Mouse (Mus musculus) midbrain, embryonic 15.5 days (tissue): ENCODE measurements around the gene Bcl2. TPM values are rescaled to one million over a fixed set of nuclear protein-coding genes. Genes with fewer than 3 reads are reported as not detected.
"Not testable (repeated sequence)": the region's sequence is repeated elsewhere in the genome, so short reads cannot be mapped to it uniquely, and the experiment has no call there.

Source experiments
- ATAC-seq: fragments of 200-750 bp; cut with Nextera tagmentation; replicated peaks from 2 replicates; pipeline ENCODE4 v1.8.0; 2017; ENCODE audit warnings: moderate TSS enrichment
- H3K27ac ChIP-seq: fragments of 300-500 bp; sonication (generic); 2 replicates; pipeline ENCODE4 v1.5.1; 2015; ENCODE audit warnings: mild to moderate bottlenecking, inconsistent platforms
- H3K27me3 ChIP-seq: fragments of 300-500 bp; sonication (generic); replicated peaks from 2 replicates; pipeline ENCODE4 v1.6.1; 2015; ENCODE audit warnings: inconsistent platforms
- H3K36me3 ChIP-seq: fragments of 300-500 bp; sonication (generic); replicated peaks from 2 replicates; pipeline ENCODE4 v1.6.1; 2015; ENCODE audit warnings: inconsistent platforms
- H3K4me1 ChIP-seq: fragments of 300-500 bp; sonication (generic); 2 replicates; pipeline ENCODE4 v1.6.1; 2015; ENCODE audit warnings: inconsistent platforms
- H3K4me2 ChIP-seq: fragments of 300-500 bp; sonication (generic); 2 replicates; pipeline ENCODE4 v1.6.1; 2015; ENCODE audit warnings: inconsistent platforms, mild to moderate bottlenecking, moderate library complexity
- H3K4me3 ChIP-seq: fragments of 300-500 bp; sonication (generic); 2 replicates; pipeline ENCODE4 v1.5.1; 2015; ENCODE audit warnings: mild to moderate bottlenecking, inconsistent platforms
- H3K9ac ChIP-seq: fragments of 300-500 bp; sonication (generic); 2 replicates; pipeline ENCODE4 v1.6.1; 2015; ENCODE audit warnings: mild to moderate bottlenecking, inconsistent platforms
- H3K9me3 ChIP-seq: fragments of 300-500 bp; sonication (generic); 2 replicates; pipeline ENCODE4 v1.6.1; 2016; ENCODE audit warnings: inconsistent platforms
- WGBS: fragments of 180-500 bp; shearing (Covaris S2); methylation state at CpG from one replicate; pipeline ENCODE4 v1.1.7; 2015; ENCODE audit warnings: mixed read lengths; 5-methylcytosine and 5-hydroxymethylcytosine counted together
- polyA plus RNA-seq: library from polyadenylated mRNA; unstranded; fragments of >200 nt; fragmentation: Nextera tagmentation; extraction: Ambion mirVana; gene quantifications from 2 replicates; pipeline ENCODE4 v1.2.1, GENCODE M21; 2015

The Bcl2 gene
- polyA plus RNA-seq, 1 experiment from 2014 or later, result 15.6 TPM

DNA sequence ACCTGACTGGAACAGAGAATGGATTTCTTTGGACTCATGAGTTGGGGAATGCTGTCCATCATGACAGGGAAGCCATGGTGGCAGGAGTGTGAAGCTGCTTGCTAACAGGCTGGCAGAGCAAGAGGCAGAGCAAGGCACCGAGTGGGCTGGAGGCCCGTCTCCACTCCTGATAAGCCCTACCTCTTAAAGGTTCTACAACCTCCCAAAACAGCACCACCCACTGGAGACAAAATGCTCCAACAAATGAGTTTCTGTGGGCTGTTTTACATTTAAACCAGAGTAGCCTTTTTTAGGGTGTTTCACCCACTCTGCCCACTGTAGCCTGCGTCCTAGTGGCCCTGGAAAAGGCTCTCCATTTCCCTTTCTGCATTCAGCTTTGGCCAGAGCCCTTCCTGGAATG is 163.5 kb downstream of the Bcl2 start:
- no peak overlapping the region for H3K4me2 ChIP-seq
- no peak overlapping the region for H3K27ac ChIP-seq
- H3K9me3 ChIP-seq, result no peaks in the 10 kb centered on the region
- no peak overlapping the region for H3K9ac ChIP-seq
- no peaks in the 10 kb centered on the region for H3K27me3 ChIP-seq
- no peaks in the 10 kb centered on the region for H3K36me3 ChIP-seq
- H3K4me1 ChIP-seq, result no peaks in the 10 kb centered on the region
- WGBS, result 93% methylated on average over 3 of the region's 3 CpGs
- no peak for ATAC-seq
- H3K4me3 ChIP-seq, result no peak overlapping the region

DNA sequence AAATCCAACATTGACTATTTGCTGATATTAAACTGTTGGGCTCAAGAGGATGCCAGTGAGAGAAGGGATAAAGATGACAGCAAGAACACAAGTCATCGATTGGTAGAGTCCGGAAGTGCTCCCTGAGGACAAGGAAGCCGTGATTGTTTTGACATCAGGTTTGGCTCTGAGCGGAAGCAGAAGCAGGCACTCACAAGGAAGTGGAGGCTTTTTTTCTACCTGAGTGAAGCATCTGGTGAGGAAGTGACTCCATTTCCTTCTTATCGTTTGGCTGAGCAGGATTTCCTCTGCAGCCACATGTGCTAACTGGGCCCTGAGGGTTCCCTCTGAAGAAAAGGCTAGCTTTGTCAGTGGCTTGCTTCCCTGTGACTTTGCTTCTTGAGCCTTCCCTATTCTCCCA is 165.0 kb downstream of the Bcl2 start:
- no peak overlapping the region for H3K4me2 ChIP-seq
- ATAC-seq, result no peak
- no peak overlapping the region for H3K27ac ChIP-seq
- no peaks in the 10 kb centered on the region for H3K27me3 ChIP-seq
- no peaks in the 10 kb centered on the region for H3K36me3 ChIP-seq
- 79% methylated on average over 5 of the region's 5 CpGs for whole genome bisulfite sequencing
- H3K4me3 ChIP-seq, result no peak overlapping the region
- H3K9ac ChIP-seq, result no peak overlapping the region
- H3K9me3 ChIP-seq, result no peaks in the 10 kb centered on the region
- no peaks in the 10 kb centered on the region for H3K4me1 ChIP-seq

DNA sequence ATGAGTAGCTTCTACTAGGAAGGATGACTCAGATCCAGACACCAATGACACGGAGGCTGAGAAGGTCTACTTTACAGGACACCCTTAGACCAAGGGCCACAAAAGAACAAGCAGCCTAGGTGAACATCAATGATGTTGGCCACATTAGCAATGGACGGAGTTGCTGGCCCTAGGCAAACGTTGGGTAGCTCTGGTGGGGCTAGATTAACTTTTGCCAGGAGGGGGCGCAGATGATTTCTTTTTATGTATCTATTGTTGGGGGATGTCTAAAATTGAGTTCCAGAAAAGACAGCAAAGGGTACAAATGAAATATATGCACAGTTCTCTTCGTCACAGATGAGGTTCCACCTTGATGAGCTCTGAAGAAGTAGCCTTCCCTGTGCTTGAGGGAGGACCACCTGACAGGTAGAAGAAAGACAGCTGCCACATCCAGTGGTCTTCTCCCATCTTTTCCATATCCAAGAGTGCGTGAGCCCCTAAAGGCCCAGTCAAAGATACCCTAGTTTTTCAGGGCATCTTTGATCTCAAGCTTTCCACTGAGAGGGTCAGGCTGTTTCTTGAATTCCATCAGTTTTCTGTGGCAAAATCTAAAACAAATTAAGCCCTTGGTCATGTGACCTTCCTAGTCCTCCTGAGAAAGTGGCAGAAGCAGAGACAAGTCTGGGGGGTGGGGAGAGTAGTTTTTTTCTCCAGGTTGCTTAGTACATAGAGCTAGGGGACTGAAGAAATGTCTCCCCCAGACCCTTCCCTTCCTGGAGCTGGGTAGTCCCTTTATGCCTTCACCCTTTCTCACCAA is 169.1 kb downstream of the Bcl2 start:
- 76% methylated on average over 6 of the region's 6 CpGs for WGBS
- no peaks in the 10 kb centered on the region for H3K27me3 ChIP-seq
- no peaks in the 10 kb centered on the region for H3K4me1 ChIP-seq
- no peaks in the 10 kb centered on the region for H3K36me3 ChIP-seq
- H3K9ac ChIP-seq, result no peak overlapping the region
- ATAC-seq, result no peak
- no peaks in the 10 kb centered on the region for H3K9me3 ChIP-seq
- no peak overlapping the region for H3K4me3 ChIP-seq
- no peak overlapping the region for H3K4me2 ChIP-seq
- no peak overlapping the region for H3K27ac ChIP-seq

DNA sequence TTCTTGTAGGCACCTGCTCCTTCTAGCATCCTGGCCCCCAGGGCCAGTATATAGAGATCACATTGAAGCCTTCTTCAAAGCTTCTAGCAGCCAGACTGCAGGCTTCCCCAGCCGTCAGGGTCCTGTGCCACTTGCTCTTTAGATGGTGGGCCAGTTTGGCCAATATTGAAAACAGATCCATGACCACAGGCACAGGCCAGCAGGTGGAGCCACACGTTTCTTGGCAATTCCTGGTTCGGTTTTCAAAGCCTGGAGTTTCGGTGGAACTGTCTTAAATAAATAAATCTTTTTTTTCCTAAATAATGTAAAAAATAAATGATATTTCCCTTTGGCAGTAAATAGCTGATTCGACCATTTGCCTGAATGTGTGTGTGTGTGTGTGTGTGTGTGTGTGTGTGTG is 171.3 kb downstream of the Bcl2 start:
- Histone ChIP-seq H3K27me3 (no peaks in the 10 kb centered on the region), H3K36me3 (no peaks in the 10 kb centered on the region), H3K9ac (no peak overlapping the region), H3K4me2 (no peak overlapping the region), H3K27ac (no peak overlapping the region), H3K4me1 (no peaks in the 10 kb centered on the region), H3K4me3 (no peak overlapping the region), H3K9me3 (no peaks in the 10 kb centered on the region)
- WGBS, result 40% methylated on average over 5 of the region's 5 CpGs
- ATAC-seq, result 0 out of 2 replicates have a peak, but pooled peaks have one; percentile 37

DNA sequence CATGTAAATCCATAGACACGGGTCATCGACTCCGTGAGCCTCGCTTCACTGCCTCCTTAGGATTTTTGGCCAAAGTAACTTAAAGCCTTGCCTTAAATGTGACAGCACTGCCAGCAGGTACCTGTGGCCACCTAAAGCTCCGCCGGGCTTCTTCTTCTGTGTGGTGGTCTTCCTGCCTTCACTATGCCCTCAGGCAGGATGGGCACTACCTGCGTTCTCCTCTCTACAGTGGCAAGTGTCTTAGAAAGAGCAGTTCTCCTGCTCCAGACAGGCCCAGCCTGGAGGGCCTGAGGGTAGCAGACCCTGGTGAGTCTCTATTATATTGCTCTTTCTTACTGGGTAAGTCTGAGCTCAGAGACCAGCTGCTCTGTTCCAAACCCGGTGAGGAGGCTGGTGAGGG is 172.2 kb downstream of the Bcl2 start:
- H3K9ac ChIP-seq, result no peak overlapping the region
- no peaks in the 10 kb centered on the region for H3K9me3 ChIP-seq
- no peak overlapping the region for H3K4me3 ChIP-seq
- H3K36me3 ChIP-seq, result no peaks in the 10 kb centered on the region
- no peaks in the 10 kb centered on the region for H3K4me1 ChIP-seq
- H3K27me3 ChIP-seq, result no peaks in the 10 kb centered on the region
- ATAC-seq, result no peak
- H3K27ac ChIP-seq, result no peak overlapping the region
- no peak overlapping the region for H3K4me2 ChIP-seq
- 70% methylated on average over 8 of the region's 8 CpGs for WGBS

DNA sequence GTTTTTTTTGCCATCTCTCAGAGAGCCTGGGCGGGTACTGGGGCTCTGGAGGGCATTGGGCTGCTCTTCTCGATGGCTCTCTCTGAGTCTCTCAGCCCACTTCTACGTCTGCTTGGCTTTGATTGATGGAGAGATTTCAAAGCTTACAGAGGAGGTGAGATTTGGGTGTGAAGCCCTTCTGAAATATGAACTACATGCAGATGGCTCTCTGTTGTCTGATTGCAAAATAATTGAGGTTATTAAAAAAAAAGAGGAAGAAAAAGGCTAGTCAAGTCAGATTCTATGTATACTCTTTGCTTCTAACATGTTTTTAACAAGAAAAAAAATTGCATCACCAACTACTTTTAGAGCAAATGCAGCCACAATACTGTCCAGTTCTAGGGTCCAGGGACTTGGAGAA is 173.9 kb downstream of the Bcl2 start:
- no peak for ATAC-seq
- H3K9ac ChIP-seq, result no peak overlapping the region

DNA sequence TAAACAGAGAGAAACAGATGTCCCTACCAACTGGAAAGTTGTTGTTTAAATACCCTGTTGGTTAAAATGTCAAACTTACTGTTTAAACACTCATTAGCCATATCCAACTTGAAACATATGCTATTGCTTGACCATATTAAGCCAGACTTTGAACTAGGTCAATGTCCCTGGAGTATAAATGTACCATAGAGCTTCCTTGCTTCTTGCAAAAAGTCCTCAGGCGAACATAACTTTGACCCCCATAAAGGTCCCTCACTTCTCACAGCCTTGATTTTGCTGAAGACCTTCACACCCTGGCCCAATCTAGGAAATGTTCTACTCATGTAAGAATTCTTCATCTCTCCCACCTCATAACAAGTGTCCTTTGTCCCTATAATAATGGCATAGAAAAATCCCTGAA is 175.0 kb downstream of the Bcl2 start:
- no peaks in the 10 kb centered on the region for H3K9me3 ChIP-seq
- no peak overlapping the region for H3K9ac ChIP-seq
- no peaks in the 10 kb centered on the region for H3K4me1 ChIP-seq
- H3K27me3 ChIP-seq, result no peaks in the 10 kb centered on the region
- no peak for ATAC-seq
- H3K36me3 ChIP-seq, result no peaks in the 10 kb centered on the region
- no peak overlapping the region for H3K27ac ChIP-seq
- WGBS, result 98% methylated on average over 1 of the region's 1 CpGs
- H3K4me2 ChIP-seq, result no peak overlapping the region
- H3K4me3 ChIP-seq, result no peak overlapping the region

More for the DNA sequence above, 173.9 kb downstream of the Bcl2 start:
- H3K27me3 ChIP-seq, result no peaks in the 10 kb centered on the region
- H3K27ac ChIP-seq, result no peak overlapping the region
- H3K4me1 ChIP-seq, result no peaks in the 10 kb centered on the region
- no peak overlapping the region for H3K4me3 ChIP-seq
- H3K4me2 ChIP-seq, result no peak overlapping the region
- H3K9me3 ChIP-seq, result no peaks in the 10 kb centered on the region
- 82% methylated on average over 3 of the region's 3 CpGs for WGBS
- no peaks in the 10 kb centered on the region for H3K36me3 ChIP-seq

DNA sequence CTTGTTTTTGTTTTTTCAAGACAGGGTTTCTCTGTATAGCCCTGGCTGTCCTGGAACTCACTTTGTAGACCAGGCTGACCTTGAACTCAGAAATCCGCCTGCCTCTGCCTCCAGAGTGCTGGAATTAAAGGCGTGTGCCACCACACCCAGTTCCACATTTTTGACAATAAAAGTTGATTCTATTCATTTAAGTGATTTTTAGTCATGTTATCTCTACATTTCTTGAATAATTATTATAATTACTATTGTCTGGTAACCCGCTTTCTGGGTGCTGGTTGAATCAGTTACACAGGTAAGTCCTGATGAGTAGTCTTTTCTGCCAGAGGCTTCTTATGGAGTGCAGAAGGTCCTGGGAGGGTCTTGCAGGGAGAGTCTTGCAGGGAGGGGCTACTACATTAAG is 179.2 kb downstream of the Bcl2 start:
- not testable (repeated sequence) for H3K4me2 ChIP-seq, H3K4me1 ChIP-seq, ATAC-seq, H3K9ac ChIP-seq, H3K27ac ChIP-seq, H3K27me3 ChIP-seq, H3K36me3 ChIP-seq, H3K4me3 ChIP-seq, H3K9me3 ChIP-seq
- WGBS, result 92% methylated on average over 3 of the region's 3 CpGs

DNA sequence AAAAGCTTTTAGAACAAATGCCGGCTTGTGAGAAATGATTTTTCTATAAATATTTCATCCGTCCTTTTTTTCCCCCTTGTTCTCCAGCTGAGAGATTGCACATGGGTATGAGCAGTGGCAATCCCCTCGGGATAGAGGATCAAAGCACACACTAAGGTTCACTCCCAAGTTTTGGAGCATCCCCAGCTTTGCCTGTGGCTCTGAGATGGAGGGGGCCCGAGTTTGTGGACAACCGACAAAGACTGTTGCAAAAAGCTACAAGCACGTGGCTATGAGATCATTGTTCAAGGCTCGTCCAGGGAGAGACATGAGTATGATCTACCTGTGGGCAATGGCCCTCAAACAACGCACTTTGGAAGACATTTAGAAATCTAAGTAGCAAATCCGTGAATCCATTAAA is 184.5 kb downstream of the Bcl2 start:
- no peak overlapping the region for H3K27ac ChIP-seq
- 85% methylated on average over 9 of the region's 9 CpGs for WGBS
- H3K36me3 ChIP-seq, result no peaks in the 10 kb centered on the region
- no peak overlapping the region for H3K9ac ChIP-seq
- H3K4me2 ChIP-seq, result no peak overlapping the region
- H3K4me3 ChIP-seq, result no peak overlapping the region
- H3K9me3 ChIP-seq, result no peaks in the 10 kb centered on the region
- no peak for ATAC-seq
- H3K27me3 ChIP-seq, result no peaks in the 10 kb centered on the region
- no peaks in the 10 kb centered on the region for H3K4me1 ChIP-seq

DNA sequence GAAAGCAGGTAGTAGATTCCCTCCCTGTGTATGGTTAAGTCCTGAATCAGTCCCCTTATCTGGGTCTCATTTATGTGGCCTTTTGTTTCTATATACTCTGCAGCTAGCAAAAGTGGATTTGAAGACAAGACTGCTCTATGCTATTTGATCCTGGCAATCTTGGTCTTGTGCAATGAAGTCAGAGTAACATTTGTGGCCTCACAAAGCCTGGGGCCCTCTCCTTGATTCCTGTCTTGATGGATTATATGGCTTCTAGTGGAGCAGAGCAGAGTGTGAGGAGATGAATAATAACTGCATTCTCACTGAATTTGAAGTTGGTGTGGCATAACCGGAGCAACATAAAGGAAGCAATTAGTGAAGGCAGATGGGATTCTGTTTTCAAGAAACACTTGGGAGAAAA is 186.5 kb downstream of the Bcl2 start:
- Histone ChIP-seq H3K9ac (no peak overlapping the region), H3K4me1 (no peaks in the 10 kb centered on the region), H3K27me3 (no peaks in the 10 kb centered on the region), H3K4me2 (no peak overlapping the region), H3K9me3 (no peaks in the 10 kb centered on the region), H3K4me3 (no peak overlapping the region), H3K27ac (no peak overlapping the region), H3K36me3 (no peaks in the 10 kb centered on the region)
- ATAC-seq, result no peak
- 75% methylated on average over 1 of the region's 1 CpGs for WGBS

DNA sequence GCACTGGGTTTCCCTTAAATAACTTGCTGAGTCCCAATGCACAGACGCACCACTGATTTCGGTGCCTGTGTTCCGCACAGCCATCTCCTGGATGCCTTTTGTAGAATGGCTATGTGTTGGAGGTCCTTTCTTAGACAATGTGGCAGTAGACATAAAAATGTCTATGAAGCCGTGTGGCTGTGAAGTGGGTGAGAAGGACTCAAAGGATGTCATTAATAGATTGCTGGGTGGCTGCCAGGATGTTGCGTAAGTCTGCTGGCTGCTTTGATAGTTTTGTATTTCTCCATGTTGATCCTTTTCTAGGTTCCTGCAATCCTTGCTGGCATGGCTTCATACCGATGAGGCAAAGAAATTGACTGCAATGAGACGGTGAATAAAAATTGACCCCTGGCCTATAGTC is 187.3 kb downstream of the Bcl2 start:
- no peak for ATAC-seq
- Histone ChIP-seq H3K27me3 (no peaks in the 10 kb centered on the region), H3K9ac (no peak overlapping the region), H3K27ac (no peak overlapping the region), H3K9me3 (no peaks in the 10 kb centered on the region), H3K4me3 (no peak overlapping the region), H3K4me1 (no peaks in the 10 kb centered on the region), H3K36me3 (no peaks in the 10 kb centered on the region), H3K4me2 (no peak overlapping the region)
- 82% methylated on average over 7 of the region's 7 CpGs for WGBS

DNA sequence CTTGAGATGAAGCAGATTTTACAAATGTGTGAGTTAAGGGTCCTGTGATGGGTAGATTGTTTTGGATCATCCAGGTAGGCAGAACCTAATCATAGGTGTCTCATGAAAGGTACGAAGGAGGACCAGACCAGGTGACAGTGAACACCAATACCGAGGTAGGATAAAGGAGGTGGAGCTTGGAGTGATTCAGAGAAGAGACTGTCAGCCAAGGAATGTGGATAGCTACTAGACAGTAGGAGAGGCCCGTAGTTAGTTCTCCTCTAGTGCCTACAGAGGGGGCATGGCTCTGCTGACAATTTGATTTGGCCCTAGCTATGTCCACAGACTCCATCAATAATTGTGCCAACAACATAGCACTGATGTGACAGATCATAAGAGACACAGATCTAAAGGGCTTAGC is 188.0 kb downstream of the Bcl2 start:
- Histone ChIP-seq H3K4me1 (no peaks in the 10 kb centered on the region), H3K9ac (no peak overlapping the region), H3K36me3 (no peaks in the 10 kb centered on the region), H3K4me2 (no peak overlapping the region), H3K27me3 (no peaks in the 10 kb centered on the region), H3K4me3 (no peak overlapping the region), H3K27ac (no peak overlapping the region), H3K9me3 (no peaks in the 10 kb centered on the region)
- WGBS, result 85% methylated on average over 3 of the region's 3 CpGs
- ATAC-seq, result no peak

DNA sequence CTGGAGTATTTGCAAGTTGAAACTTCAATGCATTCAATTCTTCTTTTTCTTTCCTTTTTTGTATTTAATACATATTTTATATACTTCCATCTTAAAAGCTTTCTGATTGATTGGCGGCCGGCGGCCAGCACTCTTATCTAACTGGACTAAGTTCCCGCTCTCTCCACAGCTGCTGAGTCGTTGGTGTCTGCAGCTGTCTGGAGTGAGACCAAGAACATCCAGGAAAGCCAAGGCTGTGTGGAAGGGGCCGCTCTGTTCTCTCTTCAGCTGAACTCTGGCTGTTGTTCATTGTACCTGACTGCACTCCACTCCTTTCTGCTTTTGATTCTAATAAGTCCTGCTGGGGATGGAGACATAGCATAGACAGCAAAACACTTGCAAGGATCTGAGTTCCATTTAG is 190.3 kb downstream of the Bcl2 start:
- H3K9ac ChIP-seq, result no peak overlapping the region
- WGBS, result 85% methylated on average over 6 of the region's 6 CpGs
- ATAC-seq, result no peak
- no peak overlapping the region for H3K27ac ChIP-seq
- no peaks in the 10 kb centered on the region for H3K4me1 ChIP-seq
- H3K36me3 ChIP-seq, result no peaks in the 10 kb centered on the region
- H3K4me3 ChIP-seq, result no peak overlapping the region
- no peaks in the 10 kb centered on the region for H3K9me3 ChIP-seq
- H3K4me2 ChIP-seq, result no peak overlapping the region
- H3K27me3 ChIP-seq, result no peaks in the 10 kb centered on the region
